In genomic region chr14:117962453-117962852, GRCm38 (mm10) we compare ENCODE assay signal across 10 mouse cellular contexts.
DNase-seq lines count a peak whose midpoint lies in the region; ATAC-seq and TF ChIP-seq lines count a peak whose summit lies in the region.
"Had no signal": no experiment of that assay in that cellular context is flagged by ENCODE, and none has a peak within 500 bp of the region (broad histone marks: within the 10 kb centered on the region; RNA-seq: fewer than 3 reads in every experiment).

No protein-coding gene starts in this region.

- H3K4me3 ChIP-seq in cerebellum, adult 2 months (replicated peaks; ENCODE audit: insufficient read depth, low read depth, low read length) = no peak overlapping the region
- no peak overlapping the region for H3K4me3 ChIP-seq in left cerebral cortex, adult 2 months
- H3K4me3 ChIP-seq in liver, postnatal 0 days (ENCODE audit: low read depth, low read length) = no peak overlapping the region
- H3K4me3 ChIP-seq: erythroblast, embryonic 14.5 days; liver, embryonic 15.5 days had no signal

- TF ChIP-seq CTCF in cerebellum, adult 2 months (IDR thresholded peaks at IDR 0.05; ENCODE audit: borderline replicate concordance, insufficient read depth, low read depth, low read length) = peak; percentile 29; the same call in 1 of the 2 replicates
- peak; percentile 53 for TF ChIP-seq CTCF in left cerebral cortex, adult 2 months (IDR thresholded peaks at IDR 0.05)
- TF ChIP-seq CTCF in liver, postnatal 0 days (IDR thresholded peaks at IDR 0.05; ENCODE audit: low read depth) = peak; percentile 49

- no peaks in the 10 kb centered on the region for H3K9me3 ChIP-seq in liver, postnatal 0 days (ENCODE audit: low read length)
- H3K9me3 ChIP-seq: liver, embryonic 15.5 days had no signal

- H3K27me3 ChIP-seq in cerebellum, adult 2 months (ENCODE audit: control insufficient read depth, insufficient read depth, low read length) = no peaks in the 10 kb centered on the region; the same call in 1 of the 2 replicates
- H3K27me3 ChIP-seq in liver, postnatal 0 days (ENCODE audit: insufficient read depth, low read length) = no peaks in the 10 kb centered on the region
- H3K27me3 ChIP-seq: liver, embryonic 15.5 days had no signal

- WGBS in cerebellum, adult 2 months = 73% methylated on average over 4 of the region's 4 CpGs
- 59% methylated on average over 4 of the region's 4 CpGs for WGBS in liver, postnatal 0 days (ENCODE audit: insufficient replicate concordance)

- DNase-seq in cerebellum, adult 2 months = no peak
- DNase-seq in cerebellum, adult 8-10 months = no peak
- DNase-seq in left cerebral cortex, adult 2 months (ENCODE audit: extremely low spot score in 1 of 2, low spot score in 2 of 2) = no peak
- no peak for DNase-seq in left cerebral cortex, adult 9 months (ENCODE audit: low spot score in 2 of 2)
- peak; percentile 53 for DNase-seq in adrenal gland, postnatal 10 days
- peak; percentile 34 for DNase-seq in liver, postnatal 0 days
- no peak for DNase-seq in spleen, postnatal 36 days (ENCODE audit: low spot score in 2 of 2)
- no peak for DNase-seq in right cerebral cortex, adult 2 months (ENCODE audit: low spot score in 2 of 2)

- intact Hi-C loops in left cerebral cortex, adult 2 months (cut with DNase I) = loop anchor here (5.0 kb wide), 1 partner anchor 170 kb away; the partner anchor contains the start of gene Tgds

- no peaks in the 10 kb centered on the region for H3K36me3 ChIP-seq in liver, postnatal 0 days (replicated peaks; ENCODE audit: insufficient read depth, low read length)
- H3K36me3 ChIP-seq: liver, embryonic 15.5 days had no signal

- H3K4me1 ChIP-seq in cerebellum, adult 2 months (ENCODE audit: control insufficient read depth, insufficient read depth, low read length) = no peaks in the 10 kb centered on the region
- no peaks in the 10 kb centered on the region for H3K4me1 ChIP-seq in liver, postnatal 0 days (ENCODE audit: insufficient read depth)
- H3K4me1 ChIP-seq: liver, embryonic 15.5 days had no signal

- no peak for ATAC-seq in liver, postnatal 0 days

- no peak for TF ChIP-seq POLR2A in cerebellum, adult 2 months (IDR thresholded peaks at IDR 0.05; ENCODE audit: borderline replicate concordance, insufficient read depth, low read length)

- TF ChIP-seq EP300 in liver, postnatal 0 days (IDR thresholded peaks at IDR 0.05; ENCODE audit: low read depth) = no peak

- H3K9ac ChIP-seq in liver, postnatal 0 days (replicated peaks) = no peak overlapping the region
- H3K9ac ChIP-seq: liver, embryonic 15.5 days had no signal

- H3K4me2 ChIP-seq in liver, postnatal 0 days (ENCODE audit: low read depth, low read length) = no peak overlapping the region
- H3K4me2 ChIP-seq: liver, embryonic 15.5 days had no signal

- H3K27ac ChIP-seq in cerebellum, adult 2 months (ENCODE audit: insufficient read depth, low read length) = no peak overlapping the region
- H3K27ac ChIP-seq in left cerebral cortex, adult 2 months = no peak overlapping the region
- no peak overlapping the region for H3K27ac ChIP-seq in liver, postnatal 0 days (ENCODE audit: low read depth)
- H3K27ac ChIP-seq: liver, embryonic 15.5 days had no signal

Comparison
In these comparisons a context has a peak if more than half of its experiments do, and no peak if none do; other contexts are left out.
1. DNase-seq: peak in adrenal gland, postnatal 10 days (single experiment) and liver, postnatal 0 days (single experiment); none in cerebellum, adult 2 months (0 of 2), cerebellum, adult 8-10 months (single experiment), left cerebral cortex, adult 2 months (0 of 2), left cerebral cortex, adult 9 months (0 of 2), spleen, postnatal 36 days (0 of 2) and right cerebral cortex, adult 2 months (0 of 2).
2. Peak in every context shown above with its lines, with median percentiles within 50 percentile points of each other: CTCF ChIP-seq.